Mouse (Mus musculus) hindbrain, embryonic 13.5 days (tissue): ENCODE results near the gene Slc9a9. TPM values are rescaled to one million over a fixed set of nuclear protein-coding genes. Genes with fewer than 3 reads are reported as not detected.

Experiments used
- ATAC-seq: fragments of 200-750 bp; cut with Nextera tagmentation; 2 replicates; pipeline ENCODE4 v1.8.0; 2017; ENCODE audit warnings: moderate TSS enrichment; ENCODE audit not compliant: low FRiP score
- H3K27ac ChIP-seq: fragments of 300-500 bp; sonication (generic); 2 replicates; pipeline ENCODE4 v1.5.1; 2015; ENCODE audit warnings: inconsistent platforms, mild to moderate bottlenecking, moderate library complexity
- H3K27me3 ChIP-seq: fragments of 300-500 bp; sonication (generic); 2 replicates; pipeline ENCODE4 v1.6.1; 2015; ENCODE audit warnings: mild to moderate bottlenecking, inconsistent platforms
- H3K36me3 ChIP-seq: fragments of 300-500 bp; sonication (generic); 2 replicates; pipeline ENCODE4 v1.6.1; 2015; ENCODE audit warnings: mild to moderate bottlenecking, inconsistent platforms
- H3K4me1 ChIP-seq: fragments of 300-500 bp; sonication (generic); replicated peaks from 2 replicates; pipeline ENCODE4 v1.6.1; 2015; ENCODE audit warnings: inconsistent platforms
- H3K4me2 ChIP-seq: fragments of 300-500 bp; sonication (generic); 2 replicates; pipeline ENCODE4 v1.6.1; 2015; ENCODE audit warnings: inconsistent platforms, mild to moderate bottlenecking, moderate library complexity
- H3K4me3 ChIP-seq: fragments of 300-500 bp; sonication (generic); 2 replicates; pipeline ENCODE4 v1.5.1; 2015; ENCODE audit warnings: mild to moderate bottlenecking, inconsistent platforms
- H3K9ac ChIP-seq: fragments of 300-500 bp; sonication (generic); 2 replicates; pipeline ENCODE4 v1.6.1; 2015; ENCODE audit warnings: mild to moderate bottlenecking, inconsistent platforms
- H3K9me3 ChIP-seq: fragments of 300-500 bp; sonication (generic); 2 replicates; pipeline ENCODE4 v1.6.1; 2016; ENCODE audit warnings: inconsistent platforms
- WGBS: fragments of 180-500 bp; shearing (Covaris S2); methylation state at CpG from one replicate; pipeline ENCODE4 v1.1.7; 2015; 5-methylcytosine and 5-hydroxymethylcytosine counted together
- polyA plus RNA-seq: library from polyadenylated mRNA; unstranded; fragments of >200 nt; fragmentation: Nextera tagmentation; extraction: Ambion mirVana; gene quantifications from 2 replicates; pipeline ENCODE4 v1.2.1, GENCODE M21; 2015

Gene Slc9a9
- polyA plus RNA-seq, 1 experiment from 2014 or later: 6.0 TPM

DNA sequence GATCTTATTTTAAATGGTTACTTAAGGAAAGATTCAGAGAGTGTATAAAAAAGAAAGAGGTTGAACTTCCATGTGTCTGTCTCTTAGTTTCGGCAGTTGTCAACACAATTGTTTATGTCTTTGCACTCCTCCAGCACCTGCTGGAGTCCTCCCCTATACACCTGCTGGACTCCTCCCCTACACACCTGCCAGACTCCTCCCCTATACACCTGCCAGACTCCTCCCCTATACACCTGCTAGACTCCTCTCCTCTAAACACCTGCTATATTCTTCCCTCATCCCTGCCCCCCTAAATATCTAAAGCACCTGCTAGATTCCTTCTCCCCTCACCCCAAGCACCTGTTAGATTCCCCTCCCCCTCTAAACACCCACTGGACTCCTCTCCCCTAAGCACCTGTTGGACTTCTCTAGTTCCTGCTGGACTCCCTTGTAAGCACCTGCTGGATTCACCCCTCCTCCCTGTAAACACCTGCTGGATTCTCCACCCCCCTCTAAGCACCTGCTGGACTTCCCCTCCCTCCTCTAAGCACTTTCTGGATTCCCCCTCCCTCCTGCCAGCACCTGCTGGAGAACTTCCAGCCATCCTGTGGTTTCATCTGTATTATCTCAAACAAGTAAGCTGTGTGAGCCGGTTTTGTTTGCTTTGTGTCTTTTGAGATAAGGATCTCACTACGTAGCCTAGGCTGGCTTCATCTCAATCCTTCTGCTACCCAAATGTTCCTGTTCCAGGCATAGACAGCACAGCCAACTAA, 10.1 kb upstream of the Slc9a9 start:
- H3K36me3 ChIP-seq: no peaks in the 10 kb centered on the region
- 78% methylated on average over 3 of the region's 3 CpGs for WGBS
- no peak overlapping the region for H3K4me2 ChIP-seq
- H3K27me3 ChIP-seq: no peaks in the 10 kb centered on the region
- H3K4me1 ChIP-seq: no peaks in the 10 kb centered on the region; the same call in 1 of the 2 replicates
- no peak overlapping the region for H3K9ac ChIP-seq
- no peaks in the 10 kb centered on the region for H3K9me3 ChIP-seq
- no peak for ATAC-seq
- no peak overlapping the region for H3K27ac ChIP-seq
- H3K4me3 ChIP-seq: no peak overlapping the region

DNA sequence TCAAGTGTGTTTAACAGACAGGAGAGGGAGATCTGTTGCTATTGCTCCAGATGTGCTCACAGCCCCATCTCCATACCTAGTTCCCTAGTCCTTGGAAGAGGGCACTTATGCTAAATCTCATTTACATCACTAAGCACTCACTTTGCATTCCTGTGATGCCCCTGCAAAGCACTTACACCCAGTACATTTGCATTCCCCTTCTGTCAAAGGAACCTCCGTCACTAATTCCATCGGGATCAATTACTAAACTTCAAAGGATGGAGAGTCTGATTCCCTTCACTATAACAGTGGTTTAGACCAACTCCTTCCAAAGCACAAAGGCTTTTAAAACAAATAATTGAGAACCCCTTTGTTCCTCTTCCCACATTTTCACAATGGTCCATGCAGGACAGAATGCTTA, 7.9 kb upstream of the Slc9a9 start:
- Histone ChIP-seq H3K36me3 (no peaks in the 10 kb centered on the region), H3K9ac (no peak overlapping the region), H3K9me3 (no peaks in the 10 kb centered on the region), H3K27me3 (no peaks in the 10 kb centered on the region), H3K4me2 (no peak overlapping the region), H3K4me1 (no peaks in the 10 kb centered on the region; the same call in 1 of the 2 replicates), H3K27ac (no peak overlapping the region), H3K4me3 (no peak overlapping the region)
- no peak for ATAC-seq
- 2% methylated on average over 2 of the region's 2 CpGs for WGBS

DNA sequence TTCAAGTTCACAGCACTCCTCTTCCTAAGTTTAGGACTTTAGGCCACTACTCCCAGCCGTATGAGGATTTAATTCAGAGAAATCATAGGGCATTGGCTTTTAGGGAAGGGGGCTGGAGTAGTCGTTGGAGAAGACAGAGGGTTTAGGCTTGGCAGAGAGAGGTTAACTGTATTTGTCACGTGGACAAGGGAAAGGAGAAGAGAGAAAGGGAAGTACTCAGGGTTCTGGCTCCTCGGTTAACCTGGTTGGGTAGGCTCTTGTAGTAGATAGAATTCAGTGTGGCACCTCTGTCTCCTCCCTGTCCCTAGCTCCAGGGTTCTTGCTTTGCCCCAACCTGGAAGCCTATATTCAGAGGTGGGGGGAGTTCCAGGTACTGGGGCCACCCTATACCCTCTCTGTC, 4.5 kb upstream of the Slc9a9 start:
- no peak for ATAC-seq
- H3K4me2 ChIP-seq: no peak overlapping the region
- H3K27ac ChIP-seq: no peak overlapping the region
- no peaks in the 10 kb centered on the region for H3K27me3 ChIP-seq
- H3K9me3 ChIP-seq: no peaks in the 10 kb centered on the region
- WGBS: 74% methylated on average over 4 of the region's 4 CpGs
- H3K36me3 ChIP-seq: no peaks in the 10 kb centered on the region
- no peak overlapping the region for H3K9ac ChIP-seq
- no peak overlapping the region for H3K4me3 ChIP-seq
- peaks cover 10% of the 10 kb centered on the region for H3K4me1 ChIP-seq

DNA sequence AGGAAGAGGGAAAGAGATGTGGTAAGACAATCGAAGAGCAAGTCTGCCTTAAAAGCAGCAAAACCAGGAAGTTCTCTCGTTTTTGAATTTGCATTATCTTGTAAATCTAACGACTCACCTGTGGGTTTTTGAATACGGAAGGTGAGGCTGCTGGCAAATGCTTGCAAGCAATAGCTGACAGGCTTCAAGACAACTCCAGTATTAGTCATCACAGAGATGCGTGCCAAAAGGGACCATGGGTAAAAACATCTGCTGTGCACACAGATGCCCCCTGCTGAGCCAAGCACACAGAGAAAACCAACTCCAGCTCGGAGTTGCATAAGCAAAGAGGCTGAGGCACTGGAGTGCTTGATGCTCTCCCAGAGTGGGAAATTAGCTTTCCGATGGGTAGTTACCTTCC, 1.1 kb upstream of the Slc9a9 start:
- Histone ChIP-seq H3K4me2 (no peak overlapping the region), H3K27ac (no peak overlapping the region), H3K27me3 (peaks cover 3% of the 10 kb centered on the region; the same call in 1 of the 2 replicates), H3K36me3 (no peaks in the 10 kb centered on the region), H3K9ac (no peak overlapping the region), H3K4me1 (peaks cover 17% of the 10 kb centered on the region; the same call in 1 of the 2 replicates), H3K4me3 (no peak overlapping the region), H3K9me3 (no peaks in the 10 kb centered on the region)
- no peak for ATAC-seq
- 50% methylated on average over 7 of the region's 7 CpGs for WGBS

DNA sequence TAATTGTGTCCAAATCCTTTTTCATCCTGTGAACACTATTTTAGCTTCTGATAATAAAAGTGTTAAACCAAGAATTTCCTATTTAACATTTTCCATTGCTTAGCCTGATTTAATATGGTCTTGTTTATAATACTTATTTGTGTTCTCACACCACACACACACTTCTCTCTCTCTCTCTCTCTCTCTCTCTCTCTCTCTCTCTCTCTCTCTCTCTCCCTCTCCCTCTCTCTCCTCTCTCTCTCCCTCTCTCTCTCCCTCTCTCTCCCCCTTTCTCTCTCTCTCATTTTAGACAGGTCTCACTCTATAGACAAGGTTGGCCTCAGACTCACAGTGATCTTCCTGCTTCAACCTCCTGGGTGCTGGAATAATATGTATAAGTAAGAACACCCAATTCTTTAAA, 995 bp downstream of the Slc9a9 start:
- no peak overlapping the region for H3K27ac ChIP-seq

DNA sequence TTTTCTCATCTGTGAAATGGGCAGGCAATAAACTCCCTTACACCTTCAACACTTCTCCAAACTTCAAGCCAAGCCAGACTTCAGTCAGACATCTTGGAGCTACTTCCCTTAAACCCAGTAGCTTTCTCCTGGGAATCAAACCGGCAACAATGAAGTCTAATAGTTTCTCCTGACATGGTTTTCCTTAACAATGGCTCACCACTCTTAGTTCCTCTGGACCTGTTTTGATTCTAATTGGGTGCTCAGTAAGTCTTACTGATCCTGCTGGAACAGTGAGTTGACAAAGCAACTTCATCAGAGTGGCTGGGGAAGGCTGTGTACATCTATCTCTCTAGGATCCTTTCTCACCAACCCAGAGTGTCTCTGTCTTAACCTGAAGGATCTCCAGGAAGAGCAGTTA, 5.0 kb downstream of the Slc9a9 start:
- no peak overlapping the region for H3K4me2 ChIP-seq
- no peaks in the 10 kb centered on the region for H3K9me3 ChIP-seq
- H3K27me3 ChIP-seq: peaks cover 3% of the 10 kb centered on the region; the same call in 1 of the 2 replicates
- no peak overlapping the region for H3K27ac ChIP-seq
- H3K4me1 ChIP-seq: peaks cover 9% of the 10 kb centered on the region; the same call in 1 of the 2 replicates
- no peak overlapping the region for H3K9ac ChIP-seq
- no peak overlapping the region for H3K4me3 ChIP-seq
- ATAC-seq: no peak
- 83% methylated on average over 1 of the region's 1 CpGs for WGBS
- H3K36me3 ChIP-seq: no peaks in the 10 kb centered on the region

More for the DNA sequence above, 995 bp downstream of the Slc9a9 start:
- peak overlapping the region; percentile 51 for H3K4me3 ChIP-seq
- no peaks in the 10 kb centered on the region for H3K36me3 ChIP-seq
- H3K27me3 ChIP-seq: peaks cover 3% of the 10 kb centered on the region; the same call in 1 of the 2 replicates
- ATAC-seq: no peak
- H3K9ac ChIP-seq: peak overlapping the region; percentile 69; the same call in 1 of the 2 replicates
- H3K9me3 ChIP-seq: no peaks in the 10 kb centered on the region
- peak overlapping the region; percentile 77 for H3K4me2 ChIP-seq
- peaks cover 17% of the 10 kb centered on the region; the same call in 1 of the 2 replicates for H3K4me1 ChIP-seq

DNA sequence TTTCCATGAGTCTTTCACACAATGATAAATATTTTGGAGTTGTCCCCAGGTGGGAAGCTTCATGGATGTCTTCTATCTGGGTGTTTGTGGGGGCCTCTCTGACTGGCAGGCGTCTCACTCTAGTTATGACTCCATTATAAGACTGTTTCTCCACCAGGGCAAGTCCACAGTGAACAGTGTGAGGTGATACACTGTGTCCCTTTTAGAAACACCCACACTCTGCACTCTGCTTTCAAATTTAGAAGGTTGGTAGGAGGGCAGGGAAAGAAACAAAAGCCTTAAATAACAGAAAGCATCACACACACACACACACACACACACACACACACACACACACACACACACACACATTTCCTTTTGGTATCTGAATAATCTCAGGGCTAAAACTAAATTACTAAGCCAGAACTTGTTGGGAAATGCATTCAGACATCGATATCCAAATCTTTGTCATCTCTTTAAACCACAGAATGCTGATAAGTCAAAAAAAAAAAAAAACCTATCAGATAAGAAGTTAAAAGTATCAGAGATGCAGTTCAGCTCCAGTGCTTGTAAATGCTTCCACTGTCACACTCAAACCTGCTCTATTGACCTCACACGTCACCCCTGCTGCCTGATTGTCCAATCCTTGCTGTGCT, 8.4 kb downstream of the Slc9a9 start:
- H3K9ac ChIP-seq: no peak overlapping the region
- no peaks in the 10 kb centered on the region for H3K27me3 ChIP-seq
- H3K4me1 ChIP-seq: no peaks in the 10 kb centered on the region
- ATAC-seq: no peak
- no peaks in the 10 kb centered on the region for H3K9me3 ChIP-seq
- H3K27ac ChIP-seq: no peak overlapping the region
- H3K4me3 ChIP-seq: no peak overlapping the region
- no peak overlapping the region for H3K4me2 ChIP-seq
- WGBS: 80% methylated on average over 3 of the region's 3 CpGs
- no peaks in the 10 kb centered on the region for H3K36me3 ChIP-seq

DNA sequence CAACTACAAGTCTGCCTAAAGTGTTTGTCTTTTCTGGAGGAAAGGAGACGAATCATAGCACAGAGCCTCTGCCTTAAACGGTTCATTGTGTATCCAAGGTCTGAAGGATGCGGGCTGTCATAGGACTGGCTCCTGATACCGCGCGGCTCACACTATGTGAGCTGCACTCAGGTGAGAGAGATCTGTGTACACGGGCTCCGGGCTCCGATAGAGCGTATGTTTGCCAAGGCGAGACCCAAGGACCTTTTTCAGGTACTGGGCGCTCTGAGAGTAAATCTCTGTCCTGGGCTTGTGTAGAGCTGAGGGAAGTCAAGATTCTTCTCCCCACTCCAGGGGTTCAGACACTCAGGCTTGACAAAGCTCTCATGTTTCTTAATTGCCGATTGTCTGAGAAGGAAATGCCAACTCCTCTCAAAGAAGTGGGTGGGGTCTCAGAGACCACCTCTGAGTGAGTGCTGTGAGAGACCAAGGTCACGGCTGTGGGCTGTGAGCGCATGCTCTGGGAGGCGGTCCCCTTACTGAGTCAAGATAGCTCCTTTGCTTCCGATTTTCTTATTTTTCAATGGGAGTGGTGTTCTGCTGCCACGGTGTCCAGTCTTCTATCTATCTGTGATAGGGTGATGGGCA, 10.9 kb downstream of the Slc9a9 start:
- WGBS: 87% methylated on average over 18 of the region's 18 CpGs
- no peak for ATAC-seq

DNA sequence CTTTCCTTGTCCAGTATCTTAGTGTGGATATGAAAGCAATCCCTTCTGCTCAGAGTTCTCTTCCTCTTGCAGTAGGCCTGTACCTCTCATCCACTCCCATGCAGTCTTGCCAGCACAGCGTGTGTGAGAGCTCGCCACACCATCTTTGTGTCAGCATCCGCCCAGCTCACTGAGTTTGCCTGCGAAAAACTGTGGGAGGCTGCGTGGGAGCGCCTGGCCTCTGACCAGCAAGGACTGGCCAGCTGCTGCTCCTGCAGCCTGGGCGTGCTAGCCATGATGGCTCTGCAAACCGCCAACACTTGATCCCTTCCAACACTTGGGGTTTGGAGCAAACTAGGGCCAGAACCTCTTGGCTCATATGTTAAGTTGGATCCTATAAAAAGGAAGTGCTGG, 11.4 kb downstream of the Slc9a9 start:
- H3K4me1 ChIP-seq: no peaks in the 10 kb centered on the region
- no peak overlapping the region for H3K27ac ChIP-seq
- no peak overlapping the region for H3K4me2 ChIP-seq
- no peaks in the 10 kb centered on the region for H3K36me3 ChIP-seq
- H3K9me3 ChIP-seq: no peaks in the 10 kb centered on the region
- no peak overlapping the region for H3K9ac ChIP-seq
- WGBS: 86% methylated on average over 8 of the region's 8 CpGs
- no peak for ATAC-seq
- H3K27me3 ChIP-seq: no peaks in the 10 kb centered on the region
- H3K4me3 ChIP-seq: no peak overlapping the region

More for the DNA sequence above, 10.9 kb downstream of the Slc9a9 start:
- Histone ChIP-seq H3K4me3 (no peak overlapping the region), H3K4me2 (no peak overlapping the region), H3K36me3 (no peaks in the 10 kb centered on the region), H3K9me3 (no peaks in the 10 kb centered on the region), H3K4me1 (no peaks in the 10 kb centered on the region), H3K9ac (no peak overlapping the region), H3K27ac (no peak overlapping the region), H3K27me3 (no peaks in the 10 kb centered on the region)

DNA sequence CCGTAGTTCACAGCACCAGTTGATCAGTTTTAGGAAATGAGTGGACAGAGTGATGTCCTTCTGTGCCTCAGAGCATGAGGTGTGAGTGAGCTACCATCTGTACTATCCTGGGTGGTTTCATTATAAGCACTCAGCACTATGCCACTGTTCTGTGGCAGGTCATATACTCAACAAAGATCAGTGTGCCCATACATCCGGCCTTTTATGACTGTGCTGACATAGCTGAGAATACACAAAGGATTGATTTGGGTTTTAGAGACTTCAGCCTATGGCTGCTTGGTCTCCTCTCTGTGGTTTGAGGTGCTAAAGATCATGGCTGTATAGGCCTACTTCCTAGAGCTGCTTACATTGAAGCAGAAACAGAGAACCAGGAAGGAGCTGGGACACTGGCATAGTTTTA, 12.6 kb downstream of the Slc9a9 start:
- no peaks in the 10 kb centered on the region for H3K4me1 ChIP-seq
- 86% methylated on average over 2 of the region's 2 CpGs for WGBS
- no peak overlapping the region for H3K4me3 ChIP-seq
- no peak for ATAC-seq
- no peak overlapping the region for H3K4me2 ChIP-seq
- no peaks in the 10 kb centered on the region for H3K27me3 ChIP-seq
- no peaks in the 10 kb centered on the region for H3K9me3 ChIP-seq
- no peak overlapping the region for H3K27ac ChIP-seq
- no peaks in the 10 kb centered on the region for H3K36me3 ChIP-seq
- H3K9ac ChIP-seq: no peak overlapping the region

DNA sequence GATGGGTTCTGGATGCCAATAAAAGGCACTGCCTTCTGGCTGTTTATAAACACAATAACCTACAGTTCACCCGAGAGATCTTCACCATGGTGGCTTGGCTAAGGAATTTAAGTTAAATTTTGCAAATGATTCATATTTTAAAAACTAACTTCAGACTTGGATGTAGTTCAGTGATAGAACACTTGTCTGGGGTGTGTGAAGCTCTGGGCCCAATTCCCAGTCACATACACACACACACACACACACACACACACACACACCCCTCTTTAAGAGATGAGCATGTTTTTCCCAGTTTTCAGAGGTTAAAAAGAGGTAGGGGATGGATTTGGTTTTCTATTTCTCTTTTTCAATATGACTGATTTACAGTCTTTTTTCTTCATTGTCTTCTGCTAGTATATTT, 15.9 kb downstream of the Slc9a9 start:
- no peaks in the 10 kb centered on the region for H3K36me3 ChIP-seq
- 88% methylated on average over 1 of the region's 1 CpGs for WGBS
- no peaks in the 10 kb centered on the region for H3K27me3 ChIP-seq

DNA sequence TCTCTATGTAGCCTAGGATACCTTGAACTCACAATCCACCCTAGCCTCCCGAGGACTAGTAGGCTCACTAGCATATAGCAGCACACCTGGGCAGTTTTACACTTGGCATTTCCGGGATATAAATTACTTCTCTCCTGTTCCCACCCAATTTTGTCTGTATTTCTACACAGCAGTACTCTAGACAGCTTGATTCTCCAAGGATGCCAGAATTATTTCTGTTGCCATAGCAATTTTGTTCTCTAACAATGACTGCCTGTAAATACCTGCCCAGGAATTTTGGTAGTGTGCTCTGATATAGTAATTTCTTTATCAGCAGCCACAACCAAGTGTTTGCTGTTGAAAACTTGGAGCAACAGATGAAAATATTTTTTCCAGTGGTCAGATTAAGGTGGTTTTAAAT, 16.7 kb downstream of the Slc9a9 start:
- whole genome bisulfite sequencing: 86% methylated on average over 2 of the region's 2 CpGs
- no peaks in the 10 kb centered on the region for H3K4me1 ChIP-seq
- no peaks in the 10 kb centered on the region for H3K27me3 ChIP-seq
- H3K4me2 ChIP-seq: no peak overlapping the region
- no peaks in the 10 kb centered on the region for H3K9me3 ChIP-seq
- H3K27ac ChIP-seq: no peak overlapping the region
- H3K4me3 ChIP-seq: no peak overlapping the region
- H3K36me3 ChIP-seq: no peaks in the 10 kb centered on the region
- ATAC-seq: no peak
- no peak overlapping the region for H3K9ac ChIP-seq

More for the DNA sequence above, 15.9 kb downstream of the Slc9a9 start:
- no peak overlapping the region for H3K4me2 ChIP-seq
- no peak overlapping the region for H3K27ac ChIP-seq
- H3K9ac ChIP-seq: no peak overlapping the region
- H3K4me3 ChIP-seq: no peak overlapping the region
- H3K9me3 ChIP-seq: no peaks in the 10 kb centered on the region
- ATAC-seq: no peak
- no peaks in the 10 kb centered on the region for H3K4me1 ChIP-seq
